Mouse (Mus musculus) megakaryocyte progenitor cell, adult 5-6 weeks (primary cell): ENCODE data around the gene Ankrd24. TPM values are rescaled to one million over a fixed set of nuclear protein-coding genes. Genes with fewer than 3 reads are reported as not detected.
A peak's percentile ranks its signal among the peaks of the same experiment; 100 is the strongest.
"Not testable (repeated sequence)": the region's sequence is repeated elsewhere in the genome, so short reads cannot be mapped to it uniquely, and the experiment has no call there.

Experiments
- ATAC-seq: replicated peaks from 2 replicates; pipeline ENCODE4 v1.8.0; 2016; ENCODE audit warnings: mild to moderate bottlenecking, moderate TSS enrichment, inconsistent platforms; ENCODE audit not compliant: poor library complexity
- total RNA-seq, 2 experiments: library from RNA; stranded (forward) in 1 of 2; stranded (reverse) in 1 of 2; fragments of 157-497, 149-512 nt in 1 of 2; fragments of 200-1000 nt in 1 of 2; gene quantifications; 2 replicates each; pipeline versions ENCODE4 v1.2.3 to v1.2.4; 2015 to 2017

Ankrd24 gene
- total RNA-seq, 2 experiments from 2014 or later = 5.8 to 7.0 TPM

DNA sequence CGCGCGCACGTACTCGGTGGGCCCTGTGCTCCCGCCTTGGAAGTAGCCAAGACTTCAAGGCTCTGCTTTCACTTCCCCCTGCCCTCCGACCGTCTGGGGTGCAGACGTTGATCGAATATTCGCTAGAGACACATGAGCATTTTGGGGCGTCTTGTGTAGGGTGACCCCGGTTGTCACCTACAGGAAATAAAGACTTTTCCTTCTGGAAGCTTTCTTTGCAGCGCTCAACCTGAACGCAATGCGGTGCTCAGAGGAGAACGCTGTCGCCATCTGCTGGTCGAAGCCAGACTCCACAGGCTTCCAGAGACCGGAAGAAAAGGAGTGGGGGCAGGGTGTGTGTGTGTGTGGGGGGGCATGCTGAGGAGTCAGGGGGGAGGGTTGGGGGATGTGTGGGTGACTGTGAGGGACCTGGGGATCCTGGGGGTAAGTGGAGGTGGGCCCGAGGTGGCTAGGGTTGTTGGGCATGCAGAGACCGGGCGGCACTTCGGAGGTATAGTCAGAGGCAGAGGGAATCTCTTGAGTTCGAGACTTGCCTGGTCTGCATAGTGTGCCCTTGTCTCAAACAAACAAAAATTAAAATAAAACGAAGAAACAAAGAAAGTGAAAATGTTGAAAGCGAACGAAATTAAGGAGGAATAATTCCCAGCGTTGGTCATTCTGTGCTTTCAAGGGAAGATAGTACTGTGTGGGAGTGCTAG lies 23.2 kb upstream of the Ankrd24 start:
- ATAC-seq = peak; percentile 48

DNA sequence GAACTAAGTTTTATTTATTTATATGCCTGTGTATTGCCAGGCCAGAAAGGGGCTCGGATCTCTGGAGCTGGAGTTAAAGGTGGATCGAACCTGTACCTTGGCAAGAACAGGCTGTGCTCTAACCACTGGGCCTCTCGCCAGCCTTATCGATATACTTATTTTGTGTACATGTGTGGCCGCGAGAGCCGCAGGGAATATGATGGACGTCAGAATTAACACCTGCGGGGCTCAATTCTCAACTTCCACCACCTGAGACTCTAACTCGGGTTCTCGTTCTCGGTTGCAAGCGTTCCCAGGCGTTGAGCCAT lies 22.7 kb upstream of the Ankrd24 start:
- ATAC-seq = no peak

DNA sequence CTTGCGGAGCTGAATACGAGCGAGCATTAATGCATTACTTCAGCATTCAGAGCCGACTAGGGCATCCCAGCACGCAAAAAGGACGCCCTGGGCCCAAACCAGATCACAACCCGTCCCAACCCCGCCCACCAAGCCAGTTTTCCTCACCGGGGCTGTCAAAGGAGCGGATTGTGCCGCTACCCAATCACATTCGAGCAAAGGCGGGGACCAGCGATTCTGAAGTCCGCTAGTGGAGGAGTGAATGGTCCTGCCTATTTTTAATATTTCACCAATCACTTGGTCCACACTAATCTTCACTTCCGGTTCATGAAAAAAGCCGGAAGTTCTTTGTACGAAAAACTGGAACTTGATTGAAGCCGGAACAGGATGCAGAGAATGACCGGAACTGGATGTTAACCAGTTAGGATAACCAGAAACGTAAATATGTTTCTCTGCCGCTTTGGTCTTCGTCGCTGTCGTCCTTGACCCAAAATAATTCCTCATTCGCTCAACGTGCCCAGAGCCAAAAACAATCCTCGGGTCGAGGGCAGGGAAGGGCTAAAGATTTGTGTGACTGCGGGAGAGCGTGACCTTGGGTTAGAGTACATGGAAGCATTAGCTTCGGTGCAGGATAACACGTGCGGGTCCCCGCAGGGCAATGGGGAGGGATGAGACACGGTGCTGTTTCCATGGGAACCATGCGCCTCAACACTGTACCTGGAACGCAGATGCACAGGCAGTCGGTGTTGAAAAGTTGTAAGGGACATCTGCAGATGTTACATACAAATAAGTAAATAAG lies 22.2 kb upstream of the Ankrd24 start, which contains the start of gene BC025920:
Gene BC025920 (plus strand): TSS at position 297 of the 778 bp plus-strand sequence.
- ATAC-seq = peak; percentile 75

DNA sequence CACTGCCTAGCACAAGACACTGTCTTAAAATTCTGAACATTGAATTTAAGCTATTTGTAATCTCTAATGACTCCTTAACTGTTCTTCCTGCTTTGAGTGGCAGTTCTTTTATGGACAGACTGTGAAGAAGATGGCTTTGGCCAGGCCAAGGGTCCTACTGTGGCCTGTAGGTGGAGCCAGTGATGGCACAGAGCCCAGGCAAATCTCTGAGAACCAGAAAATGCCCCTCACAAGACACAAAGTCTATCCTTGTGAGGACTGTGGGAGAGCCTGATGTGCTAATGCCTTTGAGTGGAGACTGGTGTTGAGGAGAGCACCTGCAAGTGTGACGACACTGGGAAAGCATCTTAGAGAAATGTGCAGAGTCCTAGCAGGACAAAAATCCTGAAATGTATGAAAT lies 20.0 kb upstream of the Ankrd24 start:
- no peak for ATAC-seq

DNA sequence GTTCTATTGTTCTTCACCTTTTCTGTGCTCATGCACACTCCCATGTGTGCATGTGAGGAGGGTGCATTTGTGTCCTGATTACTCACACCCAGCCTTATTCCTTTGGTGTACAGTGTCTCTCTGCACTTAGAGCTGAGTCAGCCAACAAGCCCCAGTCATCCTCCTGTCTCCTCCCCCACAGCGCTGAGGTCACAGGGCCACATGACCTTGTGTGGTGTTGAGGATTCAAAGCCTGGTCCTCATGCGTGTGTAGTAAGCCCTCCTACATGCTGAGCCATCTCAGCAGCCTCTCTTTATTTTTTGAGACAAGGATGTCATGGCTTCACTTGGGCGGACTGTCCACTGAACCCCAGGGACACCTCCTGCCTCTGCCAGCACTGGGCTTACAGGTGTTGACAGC lies 15.6 kb upstream of the Ankrd24 start:
- 0 out of 2 replicates have a peak, but pooled peaks have one; percentile 29 for ATAC-seq

DNA sequence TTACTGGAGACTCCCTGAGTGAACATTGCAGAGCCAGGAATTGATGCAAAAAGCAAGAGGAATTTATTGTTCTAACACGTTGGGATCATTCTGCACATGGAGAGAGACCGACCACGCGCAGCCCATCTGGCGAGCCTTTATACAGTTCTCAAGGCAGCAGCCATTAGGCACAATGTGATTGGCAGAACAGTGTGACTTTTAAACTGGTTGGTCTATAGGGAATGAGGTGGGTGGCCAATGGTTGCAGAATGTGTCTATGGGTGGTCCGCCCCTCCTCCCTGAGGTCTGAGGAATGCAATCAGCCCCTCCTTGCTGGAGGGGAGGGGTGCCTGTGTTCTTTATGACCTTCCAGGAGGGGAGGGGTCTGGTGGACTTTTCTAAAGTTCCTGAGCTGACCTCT lies 12.9 kb upstream of the Ankrd24 start:
- ATAC-seq = no peak

DNA sequence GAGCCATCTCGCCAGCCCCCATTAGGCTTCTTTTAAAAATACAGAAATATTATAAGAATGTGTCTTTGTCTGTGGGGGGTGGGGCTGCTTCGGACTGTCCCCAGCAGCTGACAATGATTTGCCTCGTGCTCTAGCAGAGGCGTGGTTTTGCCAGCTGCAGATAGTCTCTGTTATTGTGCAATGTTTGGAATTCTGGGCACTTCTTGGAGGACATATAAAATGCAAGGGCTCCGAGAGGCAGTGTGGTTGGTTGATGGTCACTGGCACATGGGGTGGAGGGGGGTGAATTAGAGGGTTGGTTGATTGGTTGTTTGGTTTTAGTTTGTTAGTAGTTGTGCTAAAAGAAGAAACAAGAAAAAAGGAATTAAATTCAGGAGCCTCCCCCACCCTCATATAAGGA lies 8.4 kb upstream of the Ankrd24 start:
- ATAC-seq = no peak

DNA sequence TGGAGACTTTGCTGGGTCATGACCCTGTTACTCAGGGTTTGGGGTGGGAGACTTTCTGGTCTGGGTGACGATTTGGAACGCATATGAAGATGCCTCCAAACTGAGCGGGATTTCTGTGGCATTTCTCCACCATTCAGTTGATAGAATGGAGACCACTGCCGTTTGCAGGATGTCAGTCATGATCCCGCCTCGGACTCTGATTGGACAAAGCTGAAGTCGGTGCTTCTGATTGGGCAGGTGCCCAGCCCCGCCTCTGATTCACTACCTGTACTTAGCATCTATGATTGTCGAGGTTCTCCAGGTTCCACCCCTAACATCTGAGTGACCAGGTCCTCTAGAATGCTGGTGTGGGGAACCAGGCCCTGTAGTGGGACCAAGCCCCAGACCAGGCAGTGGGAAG lies 7.6 kb upstream of the Ankrd24 start:
- peak; percentile 23; the same call in 1 of the 2 replicates for ATAC-seq

DNA sequence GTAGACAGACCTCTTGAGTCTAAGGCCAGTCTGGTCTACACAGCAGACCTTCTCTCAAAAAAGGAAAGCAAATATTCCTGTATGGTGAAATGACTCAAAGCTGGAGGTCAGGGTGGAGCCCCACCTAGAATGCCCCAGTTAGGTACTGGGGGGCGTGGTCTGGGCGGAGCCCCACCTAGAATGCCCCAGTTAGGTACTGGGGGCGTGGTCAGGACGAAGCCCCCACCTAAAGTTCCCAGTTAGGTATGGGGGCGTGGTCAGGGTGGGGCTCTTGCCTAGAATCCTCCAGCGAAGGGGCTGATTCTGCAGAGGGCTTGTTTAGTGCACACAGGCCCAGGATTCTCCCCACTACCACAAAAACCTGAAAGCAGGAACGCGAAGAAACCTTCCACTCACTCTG lies 4.9 kb upstream of the Ankrd24 start:
- ATAC-seq = no peak

DNA sequence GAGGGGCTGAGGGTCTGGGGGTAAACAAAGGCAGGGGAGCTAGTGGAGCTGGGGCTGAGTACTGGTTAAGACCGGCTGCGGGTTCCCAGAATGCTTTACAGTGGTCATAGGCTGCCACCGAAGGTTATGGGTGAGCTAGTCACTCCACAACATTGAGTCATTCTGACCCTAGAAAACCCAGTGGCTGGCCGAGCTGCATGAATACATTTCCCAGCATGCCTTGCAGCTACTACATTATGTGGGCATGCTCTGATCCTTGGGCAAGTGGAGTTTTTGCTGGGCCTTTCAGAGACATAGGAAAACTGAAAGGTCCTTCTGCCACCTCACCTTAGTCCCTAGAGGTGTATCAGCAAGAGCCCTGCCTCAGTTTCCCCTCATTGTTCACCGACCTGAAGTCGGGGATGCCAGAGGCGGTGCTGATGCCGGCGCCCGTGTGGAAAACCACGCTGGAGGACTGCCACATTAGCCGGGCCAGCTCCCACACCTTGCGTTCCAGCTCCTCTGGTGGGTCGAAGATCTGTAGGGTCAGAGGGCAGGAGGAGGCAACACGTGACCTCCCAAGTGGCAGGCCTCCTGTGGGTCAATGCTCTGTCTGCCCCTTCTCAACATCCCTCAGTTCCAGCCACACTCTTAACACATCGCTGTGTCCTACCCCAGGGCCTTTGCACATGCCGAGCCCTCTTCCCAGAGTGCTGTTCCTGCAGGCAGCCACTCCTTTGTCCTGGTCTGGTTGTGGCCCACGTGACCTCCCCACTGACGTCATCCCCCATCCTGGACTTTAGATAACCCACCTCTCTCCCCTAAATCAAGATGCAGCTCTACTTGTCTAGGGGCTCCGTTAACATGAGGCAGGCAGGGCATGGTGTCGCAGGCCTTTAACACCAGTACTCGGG lies 2.0 kb upstream of the Ankrd24 start:
- ATAC-seq = peak; percentile 12; the same call in 1 of the 2 replicates

DNA sequence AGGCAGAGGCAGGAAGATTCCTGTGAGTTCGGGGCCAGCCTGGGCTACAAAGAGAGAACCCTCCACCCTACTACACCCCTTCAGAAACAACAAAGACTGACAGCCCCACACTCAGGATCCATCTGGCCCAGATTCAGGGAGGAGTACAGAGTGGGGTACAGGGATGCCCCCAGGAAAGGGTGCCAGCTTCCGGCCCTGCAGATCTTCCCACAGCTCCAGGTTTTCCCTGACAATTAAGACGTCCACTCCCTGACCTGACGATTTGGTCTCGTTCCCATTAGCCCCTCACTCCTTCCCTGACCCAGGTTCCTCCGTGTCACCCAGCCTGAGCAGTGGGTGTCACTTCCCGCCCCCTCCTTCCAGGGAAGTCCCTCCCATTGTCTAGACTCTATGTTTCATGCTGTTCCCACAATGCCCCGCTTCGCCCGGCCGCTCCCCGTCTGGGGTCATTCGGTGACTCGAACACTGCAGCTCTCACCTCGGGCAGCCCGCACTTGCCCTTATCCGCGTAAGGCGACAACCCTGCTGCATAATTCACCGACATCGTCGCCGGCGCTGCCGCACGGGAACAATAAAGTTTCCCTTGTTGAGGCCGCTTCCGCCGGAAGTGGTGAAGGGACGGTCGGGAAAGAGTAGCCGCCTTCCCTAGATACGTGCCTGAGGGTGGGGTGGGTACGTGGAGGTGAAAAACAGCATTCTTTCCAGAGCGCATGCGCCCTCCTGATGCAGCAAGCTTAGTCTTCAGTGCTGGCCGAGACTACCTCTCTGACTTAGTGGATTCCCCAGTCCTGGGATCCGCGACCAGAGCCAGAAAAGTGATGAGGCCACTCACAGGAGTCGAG lies 1.1 kb upstream of the Ankrd24 start, which contains the start of gene Sirt6:
Gene Sirt6 (minus strand): TSS at position 804 of the 842 bp plus-strand sequence.
- ATAC-seq = peak; percentile 90

DNA sequence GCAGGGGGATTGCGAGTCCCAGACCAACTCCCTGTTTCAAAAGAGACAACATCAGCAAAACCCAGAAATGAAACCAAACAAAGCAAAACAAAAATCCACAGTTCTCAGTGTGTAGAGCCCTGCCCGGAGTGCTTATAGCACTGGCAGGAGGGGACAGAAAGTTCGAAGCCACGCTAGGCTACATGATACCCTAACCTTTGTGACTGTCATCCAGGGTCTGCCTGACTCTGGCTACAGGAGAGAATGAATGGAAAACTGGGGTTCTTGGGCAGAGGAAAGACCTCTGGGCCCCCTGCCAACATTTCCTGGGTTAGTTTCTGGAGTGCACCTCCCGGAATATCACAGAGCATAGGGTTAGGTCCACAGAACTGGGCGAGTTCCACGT lies 512 bp upstream of the Ankrd24 start:
- ATAC-seq = no peak

DNA sequence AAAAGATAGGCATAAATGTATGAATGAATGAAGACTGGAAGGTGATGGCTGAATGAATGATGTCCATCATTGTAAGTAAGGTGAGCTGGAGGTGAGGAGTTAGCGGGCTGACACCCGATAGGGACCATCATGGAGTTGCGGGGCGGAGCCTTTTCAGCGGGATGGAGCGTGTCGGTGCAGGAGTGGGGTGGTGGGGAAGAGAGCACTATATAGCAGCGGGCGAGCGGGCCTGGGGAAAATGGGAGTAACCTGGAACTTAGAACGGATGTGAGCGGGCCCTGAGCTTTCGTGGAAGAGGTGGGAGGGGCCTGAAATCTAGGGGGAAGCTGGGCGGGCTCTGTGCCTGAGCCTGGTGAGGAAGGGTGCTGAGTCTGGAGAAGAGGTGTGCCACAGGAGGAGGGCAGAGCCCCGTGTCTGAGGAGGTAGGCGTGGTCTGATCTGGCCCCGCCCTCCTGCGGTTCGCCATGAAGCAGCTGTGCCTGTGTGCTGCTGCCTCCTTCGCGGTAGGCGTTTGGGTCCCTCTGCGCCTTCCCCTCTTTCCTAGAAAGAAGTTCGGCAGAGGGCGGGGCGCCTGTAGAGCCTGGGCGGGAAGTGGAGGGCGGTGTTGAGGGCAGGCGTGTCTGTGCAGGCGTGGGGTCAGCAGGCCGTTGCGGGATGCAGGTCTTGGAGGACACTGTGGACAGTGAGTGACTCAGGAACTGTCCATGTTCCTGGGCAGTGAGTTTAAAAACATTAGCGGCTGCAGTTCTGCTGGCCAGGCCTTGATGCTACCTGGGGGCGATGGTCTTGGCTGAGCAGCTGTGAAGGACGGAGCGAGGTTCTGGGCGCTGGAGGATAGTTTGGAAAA lies 5.1 kb downstream of the Ankrd24 start:
- ATAC-seq = peak; percentile 96

DNA sequence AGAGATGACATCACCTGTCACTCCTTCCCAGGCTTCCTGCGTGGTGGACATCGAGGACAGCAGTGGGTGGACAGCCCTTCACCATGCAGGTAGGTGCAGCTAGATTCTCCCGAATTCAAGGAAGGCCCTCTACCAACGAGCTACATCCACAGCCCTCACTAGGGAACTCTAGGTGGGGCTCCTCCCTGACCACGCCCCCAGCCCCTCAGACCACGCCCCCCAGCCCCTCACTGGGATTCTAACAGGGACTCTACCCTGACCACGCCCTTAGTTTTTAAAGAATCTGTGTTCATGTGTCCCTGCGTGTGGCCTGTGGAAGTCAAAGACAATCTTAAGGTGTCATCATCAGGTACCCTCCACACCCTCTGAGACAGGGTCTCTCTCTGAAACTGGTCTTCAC lies 8.0 kb downstream of the Ankrd24 start:
- ATAC-seq = no peak

DNA sequence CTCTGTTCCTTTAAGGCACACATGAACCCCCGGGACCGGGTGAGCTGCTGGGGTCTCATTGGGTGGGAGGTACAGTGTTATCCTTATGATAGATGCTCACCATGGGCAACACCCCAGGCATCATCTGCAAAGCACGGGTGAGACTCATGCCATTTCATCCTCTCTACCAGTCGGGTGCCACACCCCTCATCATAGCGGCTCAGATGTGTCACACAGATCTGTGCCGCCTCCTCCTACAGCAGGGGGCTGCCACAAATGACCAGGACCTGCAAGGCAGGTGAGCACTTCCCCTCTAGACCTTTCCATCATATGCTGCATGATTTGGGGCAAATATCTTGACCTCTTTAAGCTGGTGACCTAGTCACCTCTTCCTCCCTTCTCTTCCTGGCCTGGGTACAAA lies 9.8 kb downstream of the Ankrd24 start:
- no peak for ATAC-seq

DNA sequence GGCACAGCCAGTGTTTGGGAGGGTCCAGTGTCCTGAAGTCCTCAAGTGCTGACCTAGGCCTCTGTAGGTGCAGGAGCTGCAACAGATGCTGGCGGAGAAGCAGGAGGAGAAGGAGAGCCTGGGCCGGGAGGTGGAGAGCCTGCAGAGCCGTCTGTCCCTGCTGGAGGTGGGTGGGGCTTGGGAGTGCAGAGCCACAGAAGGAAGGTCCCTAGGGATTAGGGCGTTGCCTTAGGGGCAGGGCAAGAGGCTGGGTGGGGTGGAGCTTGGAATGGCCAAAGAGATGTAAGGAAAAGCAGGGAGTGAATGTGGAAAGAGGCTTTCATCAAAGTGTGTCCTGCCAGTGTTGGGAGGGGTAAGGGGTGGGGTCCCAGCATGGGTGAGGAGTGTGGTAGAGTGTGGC lies 12.5 kb downstream of the Ankrd24 start:
- ATAC-seq = not testable (repeated sequence)

DNA sequence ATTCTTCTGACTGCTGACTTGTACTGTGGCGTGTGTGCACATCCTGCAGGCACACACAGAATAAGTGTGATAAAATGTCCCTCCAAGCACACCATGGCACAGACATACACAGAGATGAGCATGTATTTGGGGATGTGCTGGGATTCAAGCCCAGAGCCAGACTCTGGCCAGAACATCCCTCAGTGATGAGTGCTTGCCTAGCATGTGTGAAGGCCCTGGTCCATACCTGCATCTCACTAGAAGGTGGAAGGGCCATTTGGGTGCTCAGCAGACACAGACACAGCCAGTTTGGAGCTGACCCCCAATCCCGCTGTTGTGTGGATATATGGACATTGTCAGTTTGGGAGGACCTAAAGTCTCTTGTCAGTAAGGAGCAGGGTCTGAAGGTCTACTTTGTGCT lies 13.2 kb downstream of the Ankrd24 start:
- no peak for ATAC-seq

DNA sequence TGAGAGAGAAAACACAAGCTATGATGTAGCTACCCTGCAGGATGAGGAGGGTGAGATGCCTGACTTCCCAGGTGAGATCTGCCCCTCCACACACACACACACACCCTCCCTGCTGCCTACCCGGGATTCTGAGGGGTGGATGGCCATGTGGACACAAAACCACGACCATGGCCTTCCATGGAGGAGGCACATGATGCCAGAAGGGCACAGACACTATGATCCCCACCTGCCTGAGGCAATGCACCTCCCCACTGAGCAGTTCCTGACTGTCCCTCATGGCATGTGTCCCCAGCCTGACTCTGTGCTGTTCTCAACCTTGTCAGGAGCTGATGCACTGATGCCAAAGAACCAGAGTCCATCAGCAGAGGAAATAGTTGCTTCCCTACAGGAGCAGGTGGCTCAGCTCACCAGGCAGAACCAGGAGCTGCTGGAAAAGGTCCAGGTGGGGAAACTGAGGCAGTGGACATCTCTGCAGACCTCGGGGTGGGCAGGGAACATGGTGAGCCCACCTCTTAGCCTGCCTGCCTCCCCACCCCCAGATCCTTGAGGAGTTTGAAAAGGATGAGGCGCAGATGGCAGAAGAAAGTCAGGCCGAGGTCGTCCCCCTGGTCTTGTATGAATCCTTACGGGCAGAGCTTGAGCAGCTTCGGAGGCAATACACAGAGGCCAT lies 13.8 kb downstream of the Ankrd24 start:
- no peak for ATAC-seq
